In genomic region chr7:28925317-28925716, GRCm38 (mm10) we compare ENCODE assay signal across 8 mouse cellular contexts. TPM values are rescaled to one million over a fixed set of nuclear protein-coding genes. Genes with fewer than 3 reads are reported as not detected.
DNase-seq lines count a peak whose midpoint lies in the region; ATAC-seq lines count a peak whose summit lies in the region.

No protein-coding gene starts in this region.

- H3K4me3 ChIP-seq in limb, embryonic 11.5 days (ENCODE audit: low read depth, low read length) = no peak overlapping the region
- H3K4me3 ChIP-seq in neural tube, embryonic 12.5 days = no peak overlapping the region

- H3K9me3 ChIP-seq in limb, embryonic 11.5 days (ENCODE audit: control insufficient read depth, low read length) = no peaks in the 10 kb centered on the region
- no peaks in the 10 kb centered on the region for H3K9me3 ChIP-seq in neural tube, embryonic 12.5 days

- H3K4me1 ChIP-seq in limb, embryonic 11.5 days (ENCODE audit: control insufficient read depth, insufficient read depth, low read length) = peaks cover 43% of the 10 kb centered on the region
- H3K4me1 ChIP-seq in neural tube, embryonic 12.5 days = peaks cover 58% of the 10 kb centered on the region

- H3K9ac ChIP-seq in limb, embryonic 11.5 days (ENCODE audit: low read length) = no peak overlapping the region
- H3K9ac ChIP-seq in neural tube, embryonic 12.5 days = no peak overlapping the region

- peak overlapping the region; percentile 93 for H3K27ac ChIP-seq in limb, embryonic 11.5 days (replicated peaks; ENCODE audit: low read depth, low read length)
- H3K27ac ChIP-seq in neural tube, embryonic 12.5 days = peak overlapping the region; percentile 39; the same call in 1 of the 2 replicates

- intact Hi-C loops in heart, postnatal 14 days (cut with DNase I) = no loop called here

- DNase-seq in R1 (ENCODE audit: low read depth, low spot score) = peak; percentile 63
- DNase-seq in embryo, embryonic 10.5 days (ENCODE audit: low spot score) = peak; percentile 57
- DNase-seq in heart, postnatal 14 days = peak; percentile 69 to 77
- peak; percentile 55 for DNase-seq in limb, embryonic 11.5 days (ENCODE audit: low spot score)
- DNase-seq in thymus, postnatal 0 days (ENCODE audit: low spot score) = no peak
- DNase-seq in layer of hippocampus, postnatal 10 days (ENCODE audit: low spot score in 2 of 2) = no peak

- 42% methylated on average over 9 of the region's 9 CpGs for WGBS in limb, embryonic 11.5 days
- WGBS in neural tube, embryonic 12.5 days = 47% methylated on average over 9 of the region's 9 CpGs

- H3K36me3 ChIP-seq in limb, embryonic 11.5 days (ENCODE audit: control insufficient read depth, insufficient read depth, low read length) = 0 out of 2 replicates have a peak, but pooled peaks cover 3% of the 10 kb centered on the region
- H3K36me3 ChIP-seq in neural tube, embryonic 12.5 days = no peaks in the 10 kb centered on the region

- no peaks in the 10 kb centered on the region for H3K27me3 ChIP-seq in limb, embryonic 11.5 days (ENCODE audit: control insufficient read depth, insufficient read depth, low read length)
- no peaks in the 10 kb centered on the region for H3K27me3 ChIP-seq in neural tube, embryonic 12.5 days (replicated peaks)

- no peak overlapping the region for H3K4me2 ChIP-seq in limb, embryonic 11.5 days (ENCODE audit: low read depth, severe bottlenecking)
- no peak overlapping the region for H3K4me2 ChIP-seq in neural tube, embryonic 12.5 days (replicated peaks)

- ATAC-seq in limb, embryonic 11.5 days (ENCODE audit: insufficient number of reproducible peaks, low FRiP score, low TSS enrichment, low read depth) = no peak
- ATAC-seq in neural tube, embryonic 12.5 days (ENCODE audit: low FRiP score, low read depth) = no peak
- ATAC-seq in activated CD4-positive, CD25-positive, alpha-beta regulatory T cell, adult 4 months = no peak

RNA-seq across cellular contexts. Expression of gene Actn4, which starts 36.8 kb away (rescaled TPM):
- 100 to 1,000 TPM; 110 to 127 TPM for total RNA-seq in heart, postnatal 14 days (2021)
- 208 and 213 TPM in 2 replicates for polyA plus RNA-seq in limb, embryonic 11.5 days (2014; fragmentation: Nextera tagmentation; extraction: Ambion mirVana)
- 186 and 192 TPM in 2 replicates for polyA plus RNA-seq in neural tube, embryonic 12.5 days (2016; fragmentation: Nextera tagmentation; extraction: Ambion mirVana)
- polyA plus RNA-seq in activated CD4-positive, CD25-positive, alpha-beta regulatory T cell, adult 4 months (2017; shearing (Covaris generic)) = 100 to 1,000 TPM in 1 of 2 experiments, 10 to 100 TPM in 1; 84.6 to 128 TPM
- polyA plus RNA-seq in thymus, postnatal 0 days (2015; fragmentation: Nextera tagmentation; extraction: Ambion mirVana) = 133 and 138 TPM in 2 replicates
- total RNA-seq in layer of hippocampus, postnatal 10 days (2021) = 100 to 1,000 TPM; 128 to 129 TPM

RNA-seq across cellular contexts. Expression of gene Capn12, which starts 44.1 kb away (rescaled TPM):
- total RNA-seq in heart, postnatal 14 days (2021) = under 1 TPM; 0.27 to 0.36 TPM
- 0.59 and 0.62 TPM in 2 replicates for polyA plus RNA-seq in limb, embryonic 11.5 days (2014; fragmentation: Nextera tagmentation; extraction: Ambion mirVana)
- polyA plus RNA-seq in neural tube, embryonic 12.5 days (2016; fragmentation: Nextera tagmentation; extraction: Ambion mirVana) = 0.28 and 0.57 TPM in 2 replicates
- under 1 TPM in 1 of 2 experiments, not detected in 1; 0.34 TPM for polyA plus RNA-seq in activated CD4-positive, CD25-positive, alpha-beta regulatory T cell, adult 4 months (2017; shearing (Covaris generic))
- polyA plus RNA-seq in thymus, postnatal 0 days (2015; fragmentation: Nextera tagmentation; extraction: Ambion mirVana) = 0.23 and 0.53 TPM in 2 replicates
- total RNA-seq in layer of hippocampus, postnatal 10 days (2021) = under 1 TPM; 0.54 to 0.82 TPM

RNA-seq across cellular contexts. Expression of gene Eif3k, which starts 56.3 kb away (rescaled TPM):
- 100 to 1,000 TPM; 157 to 159 TPM for total RNA-seq in heart, postnatal 14 days (2021)
- polyA plus RNA-seq in limb, embryonic 11.5 days (2014; fragmentation: Nextera tagmentation; extraction: Ambion mirVana) = 463 and 476 TPM in 2 replicates
- polyA plus RNA-seq in neural tube, embryonic 12.5 days (2016; fragmentation: Nextera tagmentation; extraction: Ambion mirVana) = 327 and 336 TPM in 2 replicates
- polyA plus RNA-seq in activated CD4-positive, CD25-positive, alpha-beta regulatory T cell, adult 4 months (2017; shearing (Covaris generic)) = 100 to 1,000 TPM; 603 to 630 TPM
- polyA plus RNA-seq in thymus, postnatal 0 days (2015; fragmentation: Nextera tagmentation; extraction: Ambion mirVana) = 497 and 515 TPM in 2 replicates
- 100 to 1,000 TPM; 177 to 178 TPM for total RNA-seq in layer of hippocampus, postnatal 10 days (2021)

RNA-seq across cellular contexts. Expression of gene Map4k1, which starts 56.5 kb away (rescaled TPM):
- 1 to 10 TPM in 1 of 2 experiments, under 1 TPM in 1; 0.96 to 2.4 TPM for total RNA-seq in heart, postnatal 14 days (2021)
- polyA plus RNA-seq in limb, embryonic 11.5 days (2014; fragmentation: Nextera tagmentation; extraction: Ambion mirVana) = 10.5 and 12.1 TPM in 2 replicates
- 5.5 and 6.2 TPM in 2 replicates for polyA plus RNA-seq in neural tube, embryonic 12.5 days (2016; fragmentation: Nextera tagmentation; extraction: Ambion mirVana)
- 100 to 1,000 TPM in 1 of 2 experiments, 10 to 100 TPM in 1; 88.8 to 120 TPM for polyA plus RNA-seq in activated CD4-positive, CD25-positive, alpha-beta regulatory T cell, adult 4 months (2017; shearing (Covaris generic))
- 76.3 and 78.2 TPM in 2 replicates for polyA plus RNA-seq in thymus, postnatal 0 days (2015; fragmentation: Nextera tagmentation; extraction: Ambion mirVana)
- total RNA-seq in layer of hippocampus, postnatal 10 days (2021) = 1 to 10 TPM; 4.6 to 5.8 TPM

Comparison
In these comparisons a context has a peak if more than half of its experiments do, and no peak if none do; other contexts are left out.
1. DNase-seq: peak in R1 (single experiment), embryo, embryonic 10.5 days (single experiment), heart, postnatal 14 days (2 of 2) and limb, embryonic 11.5 days (single experiment); none in thymus, postnatal 0 days (single experiment) and layer of hippocampus, postnatal 10 days (0 of 2).